Mouse (Mus musculus) adrenal gland, postnatal 4 days (tissue): ENCODE data around the gene Tmem117. TPM values are rescaled to one million over a fixed set of nuclear protein-coding genes. Genes with fewer than 3 reads are reported as not detected.

ENCODE experiments used
- DNase-seq, 2 experiments: peaks; one replicate each; pipeline ENCODE4 v3.0.0; 2021 to 2022; ENCODE audit warnings: low spot score in 2 of 2, mixed read lengths in 2 of 2
- total RNA-seq, 2 experiments: library from RNA; stranded (reverse); gene quantifications; 2 replicates each; pipeline ENCODE4 v1.2.3; 2021

The Tmem117 gene
- total RNA-seq, 2 experiments from 2014 or later = 6.3 to 7.9 TPM

- DNase-seq = no peak
Measured at GRCm38 (mm10) chr15:94769227-94769626, 140.2 kb downstream of the Tmem117 start.

- DNase-seq = no peak
Measured at GRCm38 (mm10) chr15:94770832-94771578, 142.0 kb downstream of the Tmem117 start.

GRCm38 (mm10) chr15:94771691-94772090, 142.7 kb downstream of the Tmem117 start:
- DNase-seq = no peak

DNA sequence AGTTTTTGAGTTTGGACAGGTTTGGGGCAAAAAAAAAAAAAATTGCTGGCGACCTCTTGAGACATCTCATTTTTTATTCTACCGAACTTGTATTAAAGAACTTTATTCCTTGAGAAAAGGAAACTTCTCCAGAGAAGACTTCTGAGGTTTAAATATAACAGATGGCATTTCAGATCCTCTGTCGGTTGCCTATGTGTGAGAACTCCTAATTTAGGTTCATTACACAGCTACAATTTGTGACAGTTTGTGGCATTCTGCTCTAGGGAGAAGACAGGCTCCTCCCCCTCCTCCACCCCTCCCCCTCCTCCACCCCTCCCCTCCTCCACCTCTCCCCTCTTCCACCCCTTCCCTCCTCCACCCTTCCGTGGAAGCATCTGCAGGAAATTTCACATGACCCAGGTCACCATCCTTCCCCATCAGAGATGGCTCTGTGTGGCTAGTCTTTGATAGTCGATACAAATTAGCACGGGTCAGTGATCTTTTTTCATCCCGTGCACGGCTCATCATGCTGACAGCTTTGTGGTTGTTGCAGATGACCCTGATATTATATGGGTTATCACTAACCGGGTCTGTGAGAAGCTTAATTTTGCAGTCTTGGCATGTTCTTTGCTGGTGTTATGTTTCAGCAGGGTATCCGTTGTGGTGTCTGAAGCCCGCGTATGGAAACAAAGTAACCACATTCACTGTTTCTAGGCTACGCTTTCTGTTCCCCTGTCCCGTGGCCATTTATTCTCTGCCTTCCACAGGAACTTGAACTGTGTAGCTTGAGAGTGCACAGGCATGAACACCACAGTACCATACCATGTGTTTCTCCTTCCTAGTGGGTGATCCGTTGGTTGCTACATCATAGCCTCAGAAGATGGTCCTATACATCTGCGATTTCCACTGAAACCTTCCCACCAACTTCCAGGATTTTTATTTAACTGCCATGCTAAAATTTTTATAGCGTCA, 147.4 kb downstream of the Tmem117 start:
- no peak for DNase-seq

DNA sequence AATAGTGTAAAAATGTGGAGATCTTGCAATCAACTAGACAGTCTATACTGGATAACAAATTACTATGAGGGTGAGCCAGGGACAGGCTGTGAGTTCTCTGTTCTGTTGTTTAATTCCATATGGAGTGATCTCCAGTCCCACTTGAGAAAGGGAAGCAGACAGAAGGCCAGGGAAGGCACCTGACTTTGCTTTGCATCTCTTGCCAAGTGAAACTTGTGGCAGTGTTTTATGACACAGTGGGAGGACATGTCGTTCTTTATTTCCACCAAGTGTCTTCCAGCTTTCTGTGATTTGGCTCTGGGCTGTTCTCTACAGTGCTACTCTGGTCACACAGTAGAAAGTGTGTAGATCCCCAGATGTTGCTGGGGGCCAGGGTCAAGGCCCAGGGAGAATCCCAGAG, 152.5 kb downstream of the Tmem117 start:
- no peak for DNase-seq

- DNase-seq = no peak
Measured at GRCm38 (mm10) chr15:94793455-94793854, 164.4 kb downstream of the Tmem117 start.

DNA sequence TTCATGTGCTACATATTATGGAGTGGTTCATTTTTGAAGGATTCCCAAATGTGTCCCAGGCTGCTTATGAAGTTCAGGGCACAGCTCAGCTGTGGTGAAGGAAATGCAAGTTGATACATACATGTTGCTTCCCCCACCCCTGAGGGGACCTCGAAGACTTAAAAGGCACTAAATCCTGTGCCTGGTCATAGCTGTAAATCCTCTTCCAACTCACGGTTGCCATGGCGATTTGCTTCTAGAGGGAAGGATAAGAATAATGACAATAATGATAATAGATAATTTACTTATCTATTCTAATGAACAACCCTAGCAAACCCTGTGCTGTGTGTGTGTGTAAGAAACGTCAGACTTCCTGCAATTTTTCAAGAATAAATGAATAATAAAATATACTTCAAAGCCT, 166.5 kb downstream of the Tmem117 start:
- DNase-seq = no peak

DNA sequence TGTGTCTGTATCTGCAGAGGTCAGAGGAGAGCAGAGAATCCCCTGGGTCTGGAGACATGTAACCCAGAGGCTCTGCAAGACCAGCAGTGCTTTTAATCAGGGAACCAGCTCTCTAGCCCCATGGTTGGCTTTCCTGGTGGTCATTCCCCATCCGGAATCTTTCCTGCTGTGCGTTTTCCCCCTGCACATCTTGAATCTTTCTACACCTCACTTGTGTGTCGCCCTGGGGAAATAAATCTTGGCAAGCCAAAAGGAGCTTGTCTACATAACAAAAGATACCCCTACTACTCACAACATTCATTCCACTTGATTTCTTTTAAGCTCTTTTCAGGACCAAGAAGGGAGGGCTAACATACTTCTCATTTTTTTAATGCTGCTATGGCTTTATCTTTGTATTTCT, 169.2 kb downstream of the Tmem117 start:
- DNase-seq = no peak

DNA sequence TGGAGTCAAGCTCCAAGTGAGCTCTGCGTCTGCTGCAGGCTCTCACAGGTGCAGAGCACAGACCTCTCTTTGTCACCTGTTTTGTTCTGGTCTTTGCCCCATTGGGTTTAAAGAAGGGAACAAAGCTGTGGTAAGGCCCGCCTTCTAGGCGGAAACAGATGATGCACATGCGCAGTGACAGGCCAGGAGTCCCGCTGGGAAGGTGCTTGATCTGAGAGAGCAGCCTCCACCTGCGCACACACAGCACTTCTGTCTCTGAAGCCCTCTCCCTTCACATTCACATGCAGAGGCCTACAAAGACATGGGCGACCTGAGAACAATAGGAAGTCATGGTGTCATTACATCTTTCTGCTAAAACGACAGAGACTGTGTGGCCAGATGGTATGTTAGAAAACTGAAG, 172.4 kb downstream of the Tmem117 start:
- no peak for DNase-seq

DNA sequence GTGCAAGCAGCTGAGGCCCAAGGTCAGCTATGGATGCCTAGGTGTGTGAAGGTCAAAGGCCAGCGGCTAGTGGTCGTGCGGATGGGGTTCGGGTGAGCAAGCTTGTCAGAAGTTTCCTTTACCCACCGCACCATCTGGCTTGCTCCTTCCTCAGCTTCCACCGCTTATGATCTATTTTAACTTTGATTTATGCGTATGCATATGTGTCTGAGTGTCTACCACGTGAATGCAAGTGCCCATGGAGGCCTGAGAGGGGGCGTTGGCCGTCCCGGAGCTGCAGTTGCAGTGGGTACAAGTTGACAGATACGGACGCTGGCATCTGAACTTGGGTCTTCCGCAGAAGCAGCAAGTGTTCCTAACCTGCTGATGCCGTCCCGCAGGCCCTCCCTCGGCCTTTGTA, 173.8 kb downstream of the Tmem117 start:
- DNase-seq = no peak

GRCm38 (mm10) chr15:94803624-94804342, 174.8 kb downstream of the Tmem117 start:
- DNase-seq = no peak

DNA sequence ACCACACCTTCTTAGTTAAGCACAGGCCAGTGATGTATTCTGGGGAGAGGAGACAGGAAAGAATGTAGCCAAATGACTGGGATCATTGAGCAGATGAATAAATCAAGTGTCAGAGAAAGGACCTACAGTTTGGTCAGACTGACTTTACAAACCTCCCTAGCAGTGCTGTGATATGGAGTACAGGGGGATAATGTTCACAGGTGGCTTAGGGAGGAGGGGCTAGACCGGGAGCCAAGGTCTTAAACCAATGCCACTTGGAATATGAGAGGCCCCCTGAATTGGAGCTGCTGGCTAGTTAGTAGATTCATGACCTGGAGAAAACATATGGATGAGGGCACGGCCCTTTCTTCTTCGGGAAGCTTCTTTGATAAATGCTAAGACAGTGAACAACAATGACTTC, 177.0 kb downstream of the Tmem117 start:
- DNase-seq = no peak

- no peak for DNase-seq
Measured at GRCm38 (mm10) chr15:94811550-94811949, 182.5 kb downstream of the Tmem117 start.

GRCm38 (mm10) chr15:94814213-94815100, 185.4 kb downstream of the Tmem117 start:
- DNase-seq = no peak

DNA sequence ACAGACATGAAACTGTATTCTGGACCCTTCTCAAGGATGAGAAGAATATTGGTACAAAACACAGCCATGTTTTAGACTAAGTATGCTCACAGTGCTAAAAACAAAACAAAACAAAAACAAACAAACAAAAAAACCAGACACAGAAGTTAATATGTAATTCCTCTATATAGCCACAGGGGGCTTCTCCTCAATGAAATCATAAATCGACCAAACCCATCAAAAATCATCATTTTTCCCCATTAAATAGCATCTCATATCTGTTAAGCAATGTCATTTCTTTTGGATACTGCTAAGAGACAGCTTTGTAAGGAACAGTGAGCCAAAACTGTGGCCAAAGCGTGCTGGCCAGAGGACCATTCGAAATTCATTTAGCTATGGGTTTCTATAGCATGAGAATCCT, 206.6 kb downstream of the Tmem117 start:
- no peak for DNase-seq

DNA sequence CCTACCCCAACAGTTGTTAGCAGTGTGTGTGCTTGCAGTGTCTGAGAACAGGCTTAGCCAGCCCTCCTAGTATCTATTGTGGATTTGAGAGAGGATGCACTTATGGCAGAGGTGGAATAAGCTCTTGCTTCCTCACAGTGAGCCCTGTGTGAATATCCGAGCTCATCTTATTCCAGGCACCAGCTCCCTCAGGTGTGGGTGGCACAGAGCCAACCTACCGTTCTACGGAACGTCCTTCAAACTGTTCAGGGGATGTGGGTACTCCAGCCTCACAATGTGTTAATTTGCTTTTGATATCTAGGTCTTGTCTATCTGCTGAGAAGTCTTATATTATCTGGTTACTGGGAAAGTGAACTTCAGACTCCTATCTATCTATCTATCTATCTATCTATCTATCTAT, 209.6 kb downstream of the Tmem117 start:
- DNase-seq = no peak

GRCm38 (mm10) chr15:94847501-94847900, 218.5 kb downstream of the Tmem117 start:
- no peak for DNase-seq

DNA sequence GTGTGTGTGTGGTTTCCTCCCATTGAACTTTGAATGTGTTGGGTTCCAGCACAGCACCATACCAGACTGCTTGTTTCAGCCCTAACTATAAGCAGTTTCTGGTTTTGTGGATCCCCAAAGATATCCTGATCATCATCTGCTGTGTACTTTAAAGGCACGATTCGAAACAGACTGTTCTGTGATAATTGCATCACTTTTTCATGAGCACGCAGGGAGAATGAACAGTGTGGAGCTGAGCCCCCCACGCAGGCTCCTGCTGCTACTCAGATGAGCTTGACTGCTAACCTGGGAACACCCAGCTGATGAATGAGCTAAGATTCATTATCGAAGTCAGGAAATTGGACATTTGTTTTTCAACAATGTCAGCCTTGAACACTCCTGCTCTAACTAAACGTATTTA, 230.6 kb downstream of the Tmem117 start:
- no peak for DNase-seq

GRCm38 (mm10) chr15:94861173-94861572, 232.1 kb downstream of the Tmem117 start:
- no peak for DNase-seq

DNA sequence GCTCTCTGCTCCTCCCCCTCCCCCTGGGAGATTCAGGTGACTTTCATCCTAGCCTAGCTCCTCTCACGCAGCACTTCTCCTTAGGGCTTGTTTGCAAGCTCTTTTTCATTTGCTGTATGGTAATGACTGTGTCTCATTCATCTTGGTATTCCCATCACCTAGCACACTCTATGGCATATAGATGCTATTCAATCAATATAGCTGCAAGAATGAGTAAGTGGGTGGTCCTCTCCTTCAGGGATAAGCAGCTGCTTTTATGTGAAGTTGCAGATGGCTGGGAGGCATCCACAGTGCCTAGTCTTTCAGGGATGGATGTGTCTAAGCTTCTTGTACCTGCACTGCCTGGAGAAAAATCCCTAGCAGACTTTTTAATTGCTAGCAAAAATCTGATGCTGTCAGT, 235.1 kb downstream of the Tmem117 start:
- no peak for DNase-seq

DNA sequence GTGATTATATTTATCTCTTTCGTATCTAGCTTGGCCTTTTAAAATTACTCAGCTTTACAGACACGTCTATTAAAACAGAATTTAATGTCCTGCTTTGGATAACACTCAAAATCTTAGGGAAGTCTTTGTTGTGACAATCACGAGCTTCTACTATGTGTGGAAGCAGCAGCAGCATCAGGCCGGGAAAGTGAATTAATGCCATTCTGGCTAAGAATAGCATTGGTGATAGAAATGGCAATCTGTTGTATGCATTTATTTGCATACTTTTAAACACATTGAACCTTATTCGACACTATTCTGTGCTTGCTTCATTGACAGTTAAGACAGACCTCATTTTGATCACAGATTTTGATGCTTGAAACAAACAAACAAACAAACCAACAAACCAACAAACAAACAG, 239.3 kb downstream of the Tmem117 start:
- no peak for DNase-seq
